Mouse (Mus musculus): ENCODE measurements around the gene Skida1. TPM values are rescaled to one million over a fixed set of nuclear protein-coding genes. Genes with fewer than 3 reads are reported as not detected.

Skida1 gene
- polyA plus RNA-seq, 1 experiment, result 0.73 TPM

- no peak for DNase-seq (ENCODE audit: low read depth)
Observed at GRCm38 (mm10) chr2:18055016-18055928, 6.4 kb upstream of the Skida1 start, which contains the start of gene Mllt10. TSS of gene Mllt10 (plus strand) at chr2:18055237.

- DNase-seq (ENCODE audit: low read depth), result no peak
Observed at GRCm38 (mm10) chr2:18053951-18054530, 5.2 kb upstream of the Skida1 start.

- no peak for DNase-seq (ENCODE audit: low read depth)
Observed at GRCm38 (mm10) chr2:18053243-18053950, 4.5 kb upstream of the Skida1 start.

GRCm38 (mm10) chr2:18052581-18052980, 3.7 kb upstream of the Skida1 start:
- no peak for DNase-seq (ENCODE audit: low read depth)

- DNase-seq (ENCODE audit: low read depth), result no peak
Observed at GRCm38 (mm10) chr2:18051831-18052170, 3.0 kb upstream of the Skida1 start.

- no peak for DNase-seq (ENCODE audit: low read depth)
Observed at GRCm38 (mm10) chr2:18051026-18051830, 2.4 kb upstream of the Skida1 start.

- DNase-seq (ENCODE audit: low read depth), result no peak
Observed at GRCm38 (mm10) chr2:18050541-18050985, 1.7 kb upstream of the Skida1 start.

GRCm38 (mm10) chr2:18050018-18050417, 1.2 kb upstream of the Skida1 start:
- DNase-seq (ENCODE audit: low read depth), result no peak

- DNase-seq (ENCODE audit: low read depth), result no peak
Observed at GRCm38 (mm10) chr2:18049279-18049821, 499 bp upstream of the Skida1 start.

- DNase-seq (ENCODE audit: low read depth), result no peak
Observed at GRCm38 (mm10) chr2:18047646-18048452, 1.0 kb downstream of the Skida1 start.

- no peak for DNase-seq (ENCODE audit: low read depth)
Observed at GRCm38 (mm10) chr2:18046758-18047645, 1.8 kb downstream of the Skida1 start.

GRCm38 (mm10) chr2:18046186-18046585, 2.7 kb downstream of the Skida1 start:
- DNase-seq (ENCODE audit: low read depth), result no peak

GRCm38 (mm10) chr2:18045781-18046181, 3.1 kb downstream of the Skida1 start:
- DNase-seq (ENCODE audit: low read depth), result no peak

- no peak for DNase-seq (ENCODE audit: low read depth)
Observed at GRCm38 (mm10) chr2:18045143-18045780, 3.6 kb downstream of the Skida1 start.

GRCm38 (mm10) chr2:18041199-18041885, 7.5 kb downstream of the Skida1 start:
- no peak for DNase-seq (ENCODE audit: low read depth)

- no peak for DNase-seq (ENCODE audit: low read depth)
Observed at GRCm38 (mm10) chr2:18040347-18041160, 8.3 kb downstream of the Skida1 start.

- DNase-seq (ENCODE audit: low read depth), result no peak
Observed at GRCm38 (mm10) chr2:18039566-18040290, 9.1 kb downstream of the Skida1 start.

Measured in gonadal fat pad, adult 2 months (tissue).